Mouse (Mus musculus) layer of hippocampus, adult 11-12 months (tissue): ENCODE measurements at regions not wholly inside any gene's neighbourhood (a gene's known extent, or its start where the extent isn't known, plus 50 kb on each side); places are given as distances from the start of the nearest gene placed in this dataset.

ENCODE experiments used
- DNase-seq: peaks from one replicate; pipeline ENCODE4 v3.0.0; 2022; ENCODE audit warnings: low spot score

DNA sequence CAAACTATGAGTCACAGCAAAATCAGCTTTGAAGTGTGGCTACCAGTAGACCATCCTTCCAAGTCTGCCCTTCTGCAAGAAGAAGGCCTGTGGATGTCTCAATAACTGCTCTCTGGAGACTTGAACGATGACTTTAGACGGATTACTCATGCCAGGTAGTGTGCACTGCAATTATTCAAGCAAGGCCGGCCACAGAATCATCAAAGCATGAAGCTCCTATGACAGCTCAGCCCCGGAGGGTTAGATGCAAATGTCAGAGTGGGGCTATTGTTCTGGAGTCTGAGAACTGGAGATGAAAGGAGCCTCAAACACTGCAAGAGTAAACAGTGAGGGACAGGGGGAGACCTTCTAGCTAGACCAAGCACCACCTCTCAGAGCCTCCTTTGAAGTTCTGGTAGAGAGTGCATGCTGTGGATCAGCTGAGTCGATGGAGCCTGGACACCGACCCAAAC is 173.8 kb upstream of the Dmrta1 start:
- DNase-seq = no peak

- DNase-seq = no peak
Measured at GRCm38 (mm10) chr4:89500232-89500631, 179.0 kb upstream of the Dmrta1 start.

- DNase-seq = no peak
Measured at GRCm38 (mm10) chr4:89490947-89491346, 180.1 kb upstream of the Cdkn2b start.

- DNase-seq = no peak
Measured at GRCm38 (mm10) chr4:89487416-89488165, 176.8 kb upstream of the Cdkn2b start.

DNA sequence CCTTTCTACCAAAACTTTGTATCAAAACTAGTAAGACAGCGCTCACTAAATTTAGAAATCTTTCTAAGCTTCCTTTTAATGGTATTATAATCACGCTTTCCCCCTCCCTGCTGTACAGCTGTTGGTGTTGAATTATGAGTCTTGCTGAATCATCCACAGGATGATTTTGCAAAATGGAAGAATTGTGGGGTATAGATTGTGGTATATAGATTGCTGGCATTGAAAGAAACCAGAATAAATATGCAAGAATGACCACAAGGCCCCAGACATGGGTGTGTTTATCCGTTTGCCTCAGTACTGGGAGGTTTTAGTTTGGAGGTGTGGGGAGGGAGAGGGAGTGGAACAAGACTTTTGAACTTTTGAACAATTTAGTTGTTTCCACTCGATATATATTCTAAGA is 176.1 kb upstream of the Cdkn2b start:
- DNase-seq = no peak

GRCm38 (mm10) chr4:89485981-89486531 is 175.2 kb upstream of the Cdkn2b start:
- peak; percentile 49 for DNase-seq

DNA sequence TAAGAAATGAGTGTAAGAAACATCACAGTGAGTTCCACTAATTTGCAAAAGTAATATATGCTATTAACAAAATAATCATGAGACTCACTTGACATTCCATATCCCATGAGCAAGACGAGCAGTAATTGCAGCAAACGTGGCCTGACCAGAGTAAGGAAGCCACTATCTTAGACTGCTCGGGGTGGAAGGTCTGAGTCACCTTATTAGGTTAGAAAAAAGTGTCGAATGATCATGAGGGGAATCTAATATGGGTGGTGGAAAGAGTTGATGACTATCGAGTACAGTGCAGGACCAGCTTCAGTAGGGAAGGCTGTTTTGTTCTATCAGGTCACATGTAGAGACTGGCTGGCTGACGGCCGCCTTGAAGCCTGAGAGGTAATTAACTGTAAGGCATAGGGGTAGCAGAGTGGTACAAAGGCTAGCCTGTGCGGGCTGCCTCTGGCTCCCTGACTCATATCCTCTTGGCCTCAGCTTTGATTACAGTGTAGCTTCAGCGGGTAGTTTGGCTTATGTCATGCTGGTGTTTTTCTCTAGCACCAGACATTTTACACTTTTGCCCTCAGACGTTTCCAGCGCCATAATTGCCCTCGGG is 167.9 kb upstream of the Cdkn2b start:
- no peak for DNase-seq

DNA sequence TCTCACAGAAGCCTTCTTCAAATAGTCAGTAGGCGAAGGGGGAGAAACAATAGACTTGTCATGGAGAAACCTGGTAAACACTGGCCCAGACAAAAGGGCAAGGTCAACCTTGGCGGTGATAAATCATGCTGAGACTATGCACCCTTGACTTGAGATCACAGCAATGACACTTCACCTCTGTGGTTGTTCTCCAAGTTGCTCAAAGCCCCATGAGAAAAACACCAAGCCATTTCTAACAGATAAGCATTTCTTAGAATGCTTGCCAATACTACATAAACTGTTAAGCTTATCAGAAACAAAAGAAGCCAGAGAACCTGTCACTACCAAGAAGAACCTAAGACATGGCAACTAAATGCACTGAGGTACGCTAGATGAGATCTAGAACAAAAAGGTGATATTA is 165.0 kb upstream of the Cdkn2b start:
- no peak for DNase-seq

DNA sequence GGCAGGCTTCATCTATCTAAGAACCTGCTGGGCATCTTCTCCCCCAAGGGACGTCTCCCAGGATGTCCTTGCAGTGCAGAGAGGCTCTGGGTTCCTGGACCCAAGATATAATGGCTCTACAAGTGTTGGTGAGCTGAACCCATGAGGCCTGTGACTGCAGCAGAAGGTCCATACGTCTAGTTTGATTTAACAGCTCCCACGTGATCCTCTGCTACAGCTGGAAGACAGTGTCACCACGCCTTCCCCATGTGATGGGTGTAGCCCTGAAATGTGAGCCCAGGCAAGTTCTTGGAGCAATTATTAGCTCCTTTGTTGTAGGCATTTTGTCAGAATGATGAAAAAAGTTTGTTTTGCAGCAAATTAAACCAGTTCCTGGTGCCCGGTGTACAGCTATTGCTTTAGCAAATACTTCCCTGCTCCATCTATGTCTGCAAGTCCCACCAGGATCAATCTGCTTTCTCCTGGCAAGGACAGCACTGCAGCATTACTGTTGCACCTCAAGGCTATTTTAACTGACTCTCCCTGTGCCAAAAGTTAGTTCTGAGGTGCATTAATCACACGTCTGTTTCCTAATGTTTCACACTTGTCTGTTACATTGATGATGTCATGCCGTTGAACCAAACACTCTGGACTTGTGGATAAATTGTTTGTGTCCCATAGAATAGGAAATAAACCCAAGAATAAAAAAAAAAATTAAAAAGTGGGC is 164.2 kb upstream of the Cdkn2b start:
- DNase-seq = no peak

- DNase-seq = no peak
Measured at GRCm38 (mm10) chr4:89471426-89471825, 160.6 kb upstream of the Cdkn2b start.

GRCm38 (mm10) chr4:89470756-89471155 is 159.9 kb upstream of the Cdkn2b start:
- no peak for DNase-seq

DNA sequence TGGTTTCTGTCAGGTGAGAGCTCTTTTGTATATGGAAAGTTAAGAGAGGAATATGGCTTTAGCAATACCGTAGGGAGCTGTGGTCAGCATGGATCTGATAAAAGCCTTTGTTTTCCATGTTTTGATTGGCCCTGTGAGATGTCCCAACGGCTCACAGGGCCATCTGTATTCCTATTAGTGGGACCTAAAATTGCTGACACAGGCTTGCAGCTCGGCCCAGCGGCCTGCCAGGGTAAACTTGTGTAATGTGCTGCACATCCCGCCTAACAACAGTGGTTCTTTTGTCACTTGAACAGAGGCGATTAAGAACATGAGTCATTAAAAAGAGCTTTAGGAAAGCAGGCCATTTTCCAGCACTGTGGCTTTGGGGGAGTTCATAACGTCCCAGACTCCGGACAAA is 159.0 kb upstream of the Cdkn2b start:
- DNase-seq = peak; percentile 10

GRCm38 (mm10) chr4:89469406-89469805 is 158.6 kb upstream of the Cdkn2b start:
- DNase-seq = no peak

- no peak for DNase-seq
Measured at GRCm38 (mm10) chr4:89466766-89467165, 155.9 kb upstream of the Cdkn2b start.

- DNase-seq = no peak
Measured at GRCm38 (mm10) chr4:89463121-89463520, 152.3 kb upstream of the Cdkn2b start.

GRCm38 (mm10) chr4:89460170-89460762 is 149.4 kb upstream of the Cdkn2b start:
- no peak for DNase-seq

DNA sequence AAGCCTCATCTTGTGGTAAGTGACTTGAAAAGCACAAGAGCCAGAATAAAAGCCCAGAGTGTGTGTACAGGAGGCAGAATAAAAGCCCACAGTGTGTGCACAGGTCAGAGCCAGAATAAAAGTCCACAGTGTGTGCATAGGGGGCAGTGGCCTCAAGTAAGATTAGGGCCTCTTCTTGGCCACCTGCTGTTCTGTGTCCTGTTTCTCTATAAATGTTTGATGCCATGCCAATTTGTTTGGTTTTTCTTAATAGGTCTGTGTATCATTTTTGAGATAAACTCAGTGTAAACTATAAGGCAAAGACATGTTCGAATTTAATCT is 148.5 kb upstream of the Cdkn2b start:
- DNase-seq = no peak

DNA sequence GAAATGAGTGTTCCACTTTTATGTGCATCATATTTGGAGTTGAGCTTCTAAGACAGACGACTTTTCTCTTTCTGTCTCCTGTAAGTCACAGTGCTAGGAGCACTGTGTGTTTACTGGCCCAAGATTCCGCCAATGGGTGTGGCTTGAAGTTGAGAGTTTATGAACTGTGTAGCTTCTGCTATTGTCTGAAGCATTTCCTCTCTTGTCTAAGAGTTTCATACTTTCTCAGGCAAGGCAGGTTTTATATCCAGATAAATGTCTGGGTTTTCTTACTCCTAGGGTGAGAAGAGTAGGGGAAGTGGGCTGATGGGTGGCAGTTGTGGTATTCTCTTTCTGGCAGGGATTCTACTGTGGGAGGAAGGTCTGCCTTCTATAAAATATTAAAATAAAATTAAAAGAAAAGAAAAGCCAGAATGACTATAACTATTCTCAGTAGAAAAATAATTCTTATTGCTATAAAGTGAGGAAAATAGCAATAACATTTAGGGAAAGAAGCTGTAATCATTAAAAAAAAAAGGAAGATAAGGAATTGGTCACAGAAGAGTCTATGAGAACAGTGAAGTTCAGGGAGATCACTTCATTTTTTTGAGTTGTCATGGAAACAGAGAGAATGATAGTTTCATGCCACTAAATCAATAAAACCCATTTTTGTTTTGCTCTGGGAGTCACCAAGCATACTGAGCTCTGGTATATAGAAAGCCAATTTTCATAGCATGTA is 147.9 kb upstream of the Cdkn2b start:
- no peak for DNase-seq

DNA sequence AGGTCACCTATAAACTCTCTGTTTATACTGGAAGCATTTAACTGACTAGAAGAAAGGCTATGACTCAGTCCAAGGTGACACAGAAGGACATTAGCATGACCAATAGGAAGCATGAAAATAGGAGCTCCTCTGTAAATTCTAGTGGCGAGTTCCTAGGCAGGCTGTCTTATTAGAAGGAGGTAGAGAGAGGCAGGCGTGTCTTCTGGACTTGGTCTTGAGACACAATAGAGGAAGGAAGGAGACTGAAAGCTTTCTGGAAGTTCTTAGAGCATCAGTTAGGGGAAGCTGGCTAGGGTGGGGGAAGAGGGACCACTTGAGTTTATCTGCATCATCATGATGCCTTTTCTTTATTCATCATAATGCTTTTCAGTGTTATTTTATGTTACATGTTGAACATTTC is 147.0 kb upstream of the Cdkn2b start:
- DNase-seq = no peak

DNA sequence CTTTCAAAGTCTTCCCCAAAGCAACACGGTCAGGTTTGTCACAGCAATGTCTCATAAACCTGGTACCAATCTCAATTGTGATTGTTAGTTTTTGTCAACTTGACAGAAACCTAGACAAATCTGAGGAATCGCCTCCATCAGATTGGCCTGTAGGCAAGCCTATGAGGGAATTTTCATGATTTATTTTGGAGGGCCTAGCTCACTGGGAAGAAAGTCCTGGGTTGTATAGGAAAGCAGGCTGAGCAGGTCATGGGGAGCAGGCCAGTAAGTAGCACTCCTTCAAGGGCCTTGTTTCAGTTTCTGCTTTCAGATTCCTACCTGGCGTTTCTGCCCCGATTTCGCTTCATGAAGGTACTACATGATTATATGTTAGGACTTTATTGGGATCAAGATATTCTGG is 144.1 kb upstream of the Cdkn2b start:
- no peak for DNase-seq

GRCm38 (mm10) chr4:89453051-89453450 is 142.2 kb upstream of the Cdkn2b start:
- DNase-seq = no peak

DNA sequence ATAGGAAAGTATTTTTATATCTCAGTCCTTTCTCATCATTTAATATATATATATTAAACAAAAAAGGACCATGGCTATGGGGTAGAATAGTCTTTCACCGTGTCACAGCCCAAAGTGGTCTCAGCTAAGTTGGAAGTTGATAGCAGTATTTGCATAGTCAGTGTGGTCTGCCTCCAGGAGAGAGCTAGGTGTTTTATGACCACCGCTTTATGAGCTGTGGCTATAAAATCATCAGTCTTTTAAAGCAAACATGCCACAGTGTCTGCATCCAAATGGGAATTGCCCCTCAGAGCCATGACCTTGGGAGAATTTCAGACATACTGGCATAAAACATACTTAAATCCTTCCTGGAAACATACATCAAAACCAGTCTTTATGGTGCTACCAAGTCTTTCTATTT is 140.9 kb upstream of the Cdkn2b start:
- DNase-seq = no peak
